Mouse (Mus musculus) C2C12 (cell line): ENCODE measurements around the gene Map3k20.

Experiments used
- CEBPB ChIP-seq: IDR thresholded peaks from one replicate; pipeline ENCODE4 v1.6.1; 2011; ENCODE audit warnings: low read depth, mild to moderate bottlenecking, control low read depth, moderate library complexity
- CTCF ChIP-seq: IDR thresholded peaks from one replicate; pipeline ENCODE4 v1.5.1; 2011; ENCODE audit not compliant: control insufficient read depth, insufficient read depth, insufficient read length
- MAX ChIP-seq: IDR thresholded peaks from one replicate; pipeline ENCODE4 v1.6.1; 2011; ENCODE audit warnings: mild to moderate bottlenecking, control low read depth
- USF1 ChIP-seq: IDR thresholded peaks from one replicate; pipeline ENCODE4 v1.6.1; 2011; ENCODE audit warnings: low read depth, mild to moderate bottlenecking, control low read depth, moderate library complexity

DNA sequence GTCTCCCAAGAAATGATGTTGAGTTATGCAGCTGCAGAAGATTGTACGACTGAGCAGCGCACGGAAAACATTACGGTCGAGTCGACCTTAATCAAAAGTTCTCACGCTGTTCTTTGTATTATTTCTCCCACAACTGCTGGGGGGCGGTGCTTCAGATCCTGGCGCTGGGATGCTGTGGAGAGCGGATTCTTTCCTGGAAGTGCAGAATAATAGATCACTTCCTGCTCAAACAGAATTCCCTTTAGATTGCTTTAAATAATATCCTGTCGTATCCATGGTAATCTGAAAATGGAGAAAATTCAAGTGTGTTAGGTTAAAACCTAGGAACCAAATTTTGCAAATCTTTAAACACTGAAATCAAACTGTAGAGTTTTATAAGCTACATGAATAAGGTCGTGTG is 39.0 kb downstream of the Map3k20 start:
- no peak for TF ChIP-seq CTCF
- no peak for TF ChIP-seq CEBPB
- no peak for TF ChIP-seq MAX
- TF ChIP-seq USF1, result no peak
